Mouse (Mus musculus) lung, embryonic 16.5 days (tissue): Measurements from ENCODE around the gene Tspoap1. TPM values are rescaled to one million over a fixed set of nuclear protein-coding genes. Genes with fewer than 3 reads are reported as not detected.

Experiments
- ATAC-seq: fragments of 200-750 bp; cut with Nextera tagmentation; 2 replicates; pipeline ENCODE4 v1.8.0; 2017; ENCODE audit warnings: low read depth, mild to moderate bottlenecking, moderate library complexity
- H3K27ac ChIP-seq: fragments of 300-500 bp; sonication (generic); 2 replicates; pipeline ENCODE4 v1.5.1; 2014; ENCODE audit warnings: mild to moderate bottlenecking, control low read depth, low read length
- H3K27me3 ChIP-seq: fragments of 300-500 bp; sonication (generic); 2 replicates; pipeline ENCODE4 v1.6.1; 2014; ENCODE audit warnings: low read depth, low read length, mixed read lengths; ENCODE audit not compliant: control insufficient read depth, insufficient read depth
- H3K36me3 ChIP-seq: fragments of 300-500 bp; sonication (generic); 2 replicates; pipeline ENCODE4 v1.6.1; 2014; ENCODE audit warnings: low read length; ENCODE audit not compliant: control insufficient read depth, insufficient read depth
- H3K4me1 ChIP-seq: fragments of 300-500 bp; sonication (generic); replicated peaks from 2 replicates; pipeline ENCODE4 v1.6.1; 2014; ENCODE audit warnings: low read length, mixed read lengths; ENCODE audit not compliant: control insufficient read depth, insufficient read depth
- H3K4me2 ChIP-seq: fragments of 300-500 bp; sonication (generic); 2 replicates; pipeline ENCODE4 v1.6.1; 2014; ENCODE audit warnings: low read depth, low read length, control low read depth
- H3K4me3 ChIP-seq: fragments of 300-500 bp; sonication (generic); 2 replicates; pipeline ENCODE4 v1.5.1; 2014; ENCODE audit warnings: mild to moderate bottlenecking, low read length, control low read depth
- H3K9ac ChIP-seq: fragments of 300-500 bp; sonication (generic); 2 replicates; pipeline ENCODE4 v1.6.1; 2014; ENCODE audit warnings: low read length, control low read depth
- H3K9me3 ChIP-seq: fragments of 300-500 bp; sonication (generic); 2 replicates; pipeline ENCODE4 v1.6.1; 2016; ENCODE audit warnings: low read length; ENCODE audit not compliant: control insufficient read depth
- WGBS: fragments of 180-500 bp; shearing (Covaris S2); extraction: QIAGEN DNeasy Blood & Tissue Kit; methylation state at CpG from one replicate; pipeline ENCODE4 v1.1.7; 2014; 5-methylcytosine and 5-hydroxymethylcytosine counted together
- microRNA counts: library from miRNA; unstranded; fragments of <30 nt; microRNA quantifications from one replicate; lab custom pipeline; 2016
- microRNA-seq: library from miRNA; unstranded; fragments of <30 nt; microRNA quantifications from one replicate; pipeline ENCODE4, GENCODE M21; 2016
- polyA plus RNA-seq: library from polyadenylated mRNA; unstranded; fragments of >200 nt; fragmentation: Nextera tagmentation; extraction: Ambion mirVana; gene quantifications from 2 replicates; pipeline ENCODE4 v1.2.1, GENCODE M21; 2015

The Tspoap1 gene
- polyA plus RNA-seq, 1 experiment from 2014 or later = 1.6 TPM

GRCm38 (mm10) chr11:87808236-87808635 is 47.9 kb downstream of the Tspoap1 start:
- no peak overlapping the region for H3K4me3 ChIP-seq
- H3K4me2 ChIP-seq = no peak overlapping the region
- no peak for ATAC-seq
- H3K36me3 ChIP-seq = no peaks in the 10 kb centered on the region
- H3K9ac ChIP-seq = no peak overlapping the region
- 65% methylated on average over 7 of the region's 7 CpGs for WGBS
- H3K27me3 ChIP-seq = no peaks in the 10 kb centered on the region; the same call in 1 of the 2 replicates
- H3K27ac ChIP-seq = no peak overlapping the region
- no peaks in the 10 kb centered on the region for H3K9me3 ChIP-seq
- no peaks in the 10 kb centered on the region for H3K4me1 ChIP-seq

DNA sequence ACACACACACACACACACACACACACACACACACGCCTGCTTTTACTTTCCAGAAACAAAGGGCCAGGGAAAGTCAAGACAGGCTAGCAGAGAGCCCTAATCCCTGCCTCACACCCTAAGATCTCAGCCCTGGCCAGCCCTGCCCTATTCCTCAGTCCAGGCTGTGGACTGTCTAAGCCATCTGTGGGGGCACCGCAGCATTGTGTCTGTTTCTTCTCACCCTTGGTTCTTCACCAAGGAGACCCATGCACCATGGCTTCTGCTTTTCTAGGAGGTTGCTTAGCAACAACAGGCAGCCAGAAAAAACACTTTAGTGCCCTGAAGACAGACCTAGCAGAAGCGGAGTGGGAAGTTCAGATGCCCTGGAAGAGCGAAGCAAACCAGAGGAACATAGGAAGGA is 51.1 kb downstream of the Tspoap1 start:
- H3K4me2 ChIP-seq = no peak overlapping the region
- H3K9ac ChIP-seq = no peak overlapping the region
- peaks cover under 1% of the 10 kb centered on the region for H3K27me3 ChIP-seq
- H3K4me3 ChIP-seq = no peak overlapping the region
- no peaks in the 10 kb centered on the region for H3K36me3 ChIP-seq
- no peak overlapping the region for H3K27ac ChIP-seq
- ATAC-seq = no peak
- H3K4me1 ChIP-seq = no peaks in the 10 kb centered on the region
- 48% methylated on average over 4 of the region's 4 CpGs for WGBS
- no peaks in the 10 kb centered on the region for H3K9me3 ChIP-seq

- no peak for ATAC-seq
- H3K9me3 ChIP-seq = no peaks in the 10 kb centered on the region
- H3K36me3 ChIP-seq = no peaks in the 10 kb centered on the region
- no peaks in the 10 kb centered on the region for H3K4me1 ChIP-seq
- WGBS = 67% methylated on average over 8 of the region's 8 CpGs
- peaks cover 6% of the 10 kb centered on the region; the same call in 1 of the 2 replicates for H3K27me3 ChIP-seq
- no peak overlapping the region for H3K27ac ChIP-seq
- no peak overlapping the region for H3K4me2 ChIP-seq
- H3K9ac ChIP-seq = no peak overlapping the region
- no peak overlapping the region for H3K4me3 ChIP-seq
These were observed 54.5 kb downstream of the Tspoap1 start for GRCm38 (mm10) chr11:87814831-87815230.

GRCm38 (mm10) chr11:87816707-87817442 is 56.5 kb downstream of the Tspoap1 start:
- Histone ChIP-seq H3K9me3 (no peaks in the 10 kb centered on the region), H3K36me3 (no peaks in the 10 kb centered on the region), H3K4me3 (peak overlapping the region; percentile 47), H3K27ac (no peak overlapping the region), H3K4me1 (no peaks in the 10 kb centered on the region), H3K27me3 (peaks cover 6% of the 10 kb centered on the region; the same call in 1 of the 2 replicates), H3K9ac (peak overlapping the region; percentile 55), H3K4me2 (peak overlapping the region; percentile 68)
- no peak for ATAC-seq
- 3% methylated on average over 30 of the region's 31 CpGs for WGBS

- H3K9me3 ChIP-seq = no peaks in the 10 kb centered on the region
- no peaks in the 10 kb centered on the region for H3K4me1 ChIP-seq
- peak overlapping the region; percentile 55 for H3K9ac ChIP-seq
- 23% methylated on average over 4 of the region's 4 CpGs for WGBS
- no peaks in the 10 kb centered on the region for H3K36me3 ChIP-seq
- peak overlapping the region; percentile 68 for H3K4me2 ChIP-seq
- H3K27me3 ChIP-seq = peaks cover 6% of the 10 kb centered on the region; the same call in 1 of the 2 replicates
- ATAC-seq = no peak
- H3K27ac ChIP-seq = no peak overlapping the region
- H3K4me3 ChIP-seq = peak overlapping the region; percentile 47
These were observed 57.1 kb downstream of the Tspoap1 start for GRCm38 (mm10) chr11:87817443-87817773.

GRCm38 (mm10) chr11:87821502-87821901 is 61.2 kb downstream of the Tspoap1 start:
- no peak for ATAC-seq
- H3K4me3 ChIP-seq = no peak overlapping the region
- no peaks in the 10 kb centered on the region for H3K9me3 ChIP-seq
- H3K4me2 ChIP-seq = no peak overlapping the region
- no peak overlapping the region for H3K9ac ChIP-seq
- no peaks in the 10 kb centered on the region for H3K4me1 ChIP-seq
- H3K36me3 ChIP-seq = no peaks in the 10 kb centered on the region
- peaks cover 4% of the 10 kb centered on the region; the same call in 1 of the 2 replicates for H3K27me3 ChIP-seq
- H3K27ac ChIP-seq = no peak overlapping the region
- WGBS = 54% methylated on average over 5 of the region's 5 CpGs

DNA sequence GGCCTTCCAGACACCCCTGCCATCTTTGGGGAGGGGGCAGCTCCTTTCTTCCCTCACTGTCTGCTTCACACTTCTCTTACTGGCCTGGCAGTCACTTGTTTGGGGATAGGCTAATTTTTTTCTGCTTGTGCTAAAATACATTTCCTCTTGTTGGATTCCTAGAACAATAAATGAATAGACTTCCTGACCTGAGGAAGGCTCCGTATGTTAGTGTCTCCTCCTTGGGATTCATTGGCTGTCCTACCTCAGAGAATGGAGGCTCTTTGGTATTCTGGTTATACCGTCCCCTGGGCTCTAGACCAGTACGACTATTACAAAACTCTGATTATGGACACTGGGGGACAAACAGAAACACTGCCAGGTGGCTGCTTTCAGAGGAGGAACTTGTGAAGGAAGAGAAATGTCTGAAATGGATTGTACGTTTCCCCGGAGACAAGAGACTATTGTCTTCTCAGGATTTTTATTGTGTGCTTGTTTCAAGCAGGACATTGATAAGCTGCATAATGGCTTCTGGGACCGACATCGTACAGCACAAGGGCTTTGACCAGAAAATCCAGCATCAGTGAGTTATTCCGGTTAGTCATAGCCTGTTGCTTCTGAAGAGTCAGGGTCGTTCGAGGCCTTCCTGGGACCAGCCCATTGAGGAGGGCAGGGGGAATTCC is 68.0 kb downstream of the Tspoap1 start, which contains the start of gene Lpo:
Gene Lpo, minus strand, starts transcription at position 51 of the 662 bp plus-strand sequence.
- Histone ChIP-seq H3K27ac (no peak within 1 kb of the TSS), H3K27me3 (no peaks in the 10 kb centered on the region), H3K9ac (no peak within 1 kb of the TSS), H3K4me3 (no peak within 1 kb of the TSS), H3K36me3 (no peaks in the 10 kb centered on the region), H3K9me3 (no peaks in the 10 kb centered on the region), H3K4me1 (no peaks in the 10 kb centered on the region), H3K4me2 (no peak within 1 kb of the TSS)
- 54% methylated on average over 10 of the region's 10 CpGs for WGBS
- ATAC-seq = no peak

MicroRNA genes within 50 kb of the gene (microRNA counts, 519-probe panel; counts per million panel counts)
- 4,213 counts per million, percentile 85 among the panel's probes with 10 or more counts for microRNA mmu-miR-142-3p (lab: Ali Mortazavi, UCI)
- microRNA mmu-miR-142-5p (lab: Ali Mortazavi, UCI) = 3,808 counts per million, percentile 77 among the panel's probes with 10 or more counts

Small RNAs within 50 kb of the gene (microRNA-seq; reads per million reads assigned to microRNA genes)
- not detected for gene Mir142
- not detected for gene Mir142b

Other genes with a start within 250 kb of the Tspoap1 start
- gene Gm11492, start 193.9 kb upstream of the Tspoap1 start, polyA plus RNA-seq = not detected in 2 replicates
- 96.9 and 111 TPM in 2 replicates for gene Sept4, start 191.6 kb upstream of the Tspoap1 start, polyA plus RNA-seq
- 33.5 and 33.9 TPM in 2 replicates for gene Mtmr4, start 168.4 kb upstream of the Tspoap1 start, polyA plus RNA-seq
- 0.25 and 0.26 TPM in 2 replicates for gene Hsf5, start 143.4 kb upstream of the Tspoap1 start, polyA plus RNA-seq
- 15.8 and 16.5 TPM in 2 replicates for gene Rnf43, start 97.8 kb upstream of the Tspoap1 start, polyA plus RNA-seq
- gene Supt4a, start 23.0 kb upstream of the Tspoap1 start, polyA plus RNA-seq = 143 and 167 TPM in 2 replicates
- 0.64 and 3.4 TPM in 2 replicates for gene Mpo, start 33.0 kb downstream of the Tspoap1 start, polyA plus RNA-seq
- gene Lpo, start 67.7 kb downstream of the Tspoap1 start, polyA plus RNA-seq = 0.23 TPM in 1 of 2 replicates, not detected in the other
- 14.7 and 15.5 TPM in 2 replicates for gene Mks1, start 92.7 kb downstream of the Tspoap1 start, polyA plus RNA-seq
- gene Epx, start 115.0 kb downstream of the Tspoap1 start, polyA plus RNA-seq = not detected in 2 replicates
- not detected in 2 replicates for gene Olfr462, start 131.7 kb downstream of the Tspoap1 start, polyA plus RNA-seq
- not detected in 2 replicates for gene Olfr463, start 136.8 kb downstream of the Tspoap1 start, polyA plus RNA-seq
- not detected in 2 replicates for gene Olfr464, start 160.4 kb downstream of the Tspoap1 start, polyA plus RNA-seq
- 23.4 and 24.5 TPM in 2 replicates for gene Dynll2, start 227.0 kb downstream of the Tspoap1 start, polyA plus RNA-seq